Mouse (Mus musculus) forebrain, embryonic 14.5 days (tissue): Measurements from ENCODE around the gene Prpf40a. TPM values are rescaled to one million over a fixed set of nuclear protein-coding genes. Genes with fewer than 3 reads are reported as not detected.

Experiments
- ATAC-seq: fragments of 200-750 bp; cut with Nextera tagmentation; 2 replicates; pipeline ENCODE4 v1.8.0; 2017; ENCODE audit warnings: mild to moderate bottlenecking, moderate library complexity
- DNase-seq: peaks from one replicate; pipeline ENCODE4 v3.0.0-alpha.2; 2015; ENCODE audit warnings: low spot score
- H3K27ac ChIP-seq: fragments of 300-500 bp; sonication (generic); 2 replicates; pipeline ENCODE4 v1.5.1; 2014; ENCODE audit warnings: low read depth, mild to moderate bottlenecking, control low read depth, low read length, moderate library complexity
- H3K27me3 ChIP-seq: fragments of 300-500 bp; sonication (generic); replicated peaks from 2 replicates; pipeline ENCODE4 v1.6.1; 2014; ENCODE audit warnings: low read length, control low read depth, mixed read lengths; ENCODE audit not compliant: control insufficient read depth, insufficient read depth
- H3K36me3 ChIP-seq: fragments of 300-500 bp; sonication (generic); 2 replicates; pipeline ENCODE4 v1.6.1; 2014; ENCODE audit warnings: low read length, control low read depth; ENCODE audit not compliant: control insufficient read depth, insufficient read depth
- H3K4me1 ChIP-seq: fragments of 300-500 bp; sonication (generic); 2 replicates; pipeline ENCODE4 v1.6.1; 2014; ENCODE audit warnings: antibody characterized with exemption, low read length, control low read depth; ENCODE audit not compliant: control insufficient read depth, insufficient read depth
- H3K4me2 ChIP-seq: fragments of 300-500 bp; sonication (generic); 2 replicates; pipeline ENCODE4 v1.6.1; 2014; ENCODE audit warnings: mild to moderate bottlenecking, control low read depth, low read length
- H3K4me3 ChIP-seq: fragments of 300-500 bp; sonication (generic); 2 replicates; pipeline ENCODE4 v1.5.1; 2014; ENCODE audit warnings: low read depth, low read length, control low read depth
- H3K9ac ChIP-seq: fragments of 300-500 bp; sonication (generic); 2 replicates; pipeline ENCODE4 v1.6.1; 2014; ENCODE audit warnings: mild to moderate bottlenecking, low read length, control low read depth, moderate library complexity
- H3K9me3 ChIP-seq: fragments of 300-500 bp; sonication (generic); replicated peaks from 2 replicates; pipeline ENCODE4 v1.6.1; 2016; ENCODE audit warnings: low read length, control low read depth, mixed read lengths; ENCODE audit not compliant: control insufficient read depth
- WGBS: fragments of 180-500 bp; shearing (Covaris S2); extraction: QIAGEN DNeasy Blood & Tissue Kit; methylation state at CpG from one replicate; pipeline ENCODE4 v1.1.7; 2014; 5-methylcytosine and 5-hydroxymethylcytosine counted together
- polyA plus RNA-seq: library from polyadenylated mRNA; unstranded; fragments of >200 nt; fragmentation: Nextera tagmentation; extraction: Ambion mirVana; gene quantifications from 2 replicates; pipeline ENCODE4 v1.2.1, GENCODE M21; 2014

The Prpf40a gene
- polyA plus RNA-seq, 1 experiment from 2014 or later, result 183 TPM

DNA sequence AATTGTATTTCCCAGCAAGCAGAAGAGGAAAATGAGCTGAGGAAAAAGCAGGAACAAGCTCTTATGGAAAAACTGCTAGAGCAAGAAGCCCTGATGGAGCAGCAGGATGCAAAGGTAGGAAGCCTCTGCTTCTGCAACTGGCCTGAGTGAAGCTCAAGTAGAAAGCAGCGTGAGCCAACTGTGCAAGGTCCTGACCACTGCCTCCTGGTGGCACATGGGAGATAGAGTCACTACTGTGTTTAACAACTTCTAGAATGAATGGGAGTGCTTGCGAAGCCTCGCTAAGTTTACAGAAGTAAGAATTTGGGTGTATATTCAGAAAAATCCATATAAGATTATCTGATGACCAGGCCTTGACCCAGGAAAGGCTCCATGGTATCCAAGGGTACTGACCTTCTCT lies 65.1 kb downstream of the Prpf40a start:
- Histone ChIP-seq H3K27me3 (no peaks in the 10 kb centered on the region), H3K4me3 (no peak overlapping the region), H3K4me2 (no peak overlapping the region), H3K9ac (no peak overlapping the region), H3K9me3 (no peaks in the 10 kb centered on the region), H3K4me1 (no peaks in the 10 kb centered on the region), H3K27ac (no peak overlapping the region), H3K36me3 (peaks cover 60% of the 10 kb centered on the region)
- DNase-seq (peak; percentile 10), ATAC-seq (no peak)
- 87% methylated on average over 3 of the region's 3 CpGs for WGBS

DNA sequence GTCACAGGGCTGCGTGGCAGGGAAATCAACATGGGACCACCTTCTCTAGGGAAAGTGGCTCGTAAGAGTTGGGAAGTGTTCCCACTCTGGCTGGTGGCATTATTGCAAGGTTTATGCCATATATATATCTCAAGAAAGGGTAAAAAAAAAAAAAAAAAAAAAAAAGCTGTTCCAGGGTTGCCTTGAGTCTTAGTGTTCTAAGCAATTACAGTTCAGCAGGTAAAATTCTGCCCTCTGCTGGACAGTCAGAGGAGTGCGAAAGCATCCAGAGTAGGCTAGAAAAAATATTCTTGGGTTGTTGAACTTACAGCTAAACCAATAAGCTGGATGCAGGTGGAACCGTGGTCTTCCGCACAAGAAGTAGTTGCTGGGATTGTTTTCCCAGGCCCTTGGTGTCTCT lies 69.3 kb downstream of the Prpf40a start:
- Histone ChIP-seq H3K27ac (no peak overlapping the region), H3K36me3 (peaks cover 70% of the 10 kb centered on the region), H3K9ac (no peak overlapping the region), H3K4me3 (no peak overlapping the region), H3K4me1 (no peaks in the 10 kb centered on the region), H3K9me3 (no peaks in the 10 kb centered on the region), H3K4me2 (no peak overlapping the region), H3K27me3 (no peaks in the 10 kb centered on the region)
- DNase-seq (peak; percentile 75), ATAC-seq (peak; percentile 26; the same call in 1 of the 2 replicates)
- 79% methylated on average over 5 of the region's 5 CpGs for WGBS

DNA sequence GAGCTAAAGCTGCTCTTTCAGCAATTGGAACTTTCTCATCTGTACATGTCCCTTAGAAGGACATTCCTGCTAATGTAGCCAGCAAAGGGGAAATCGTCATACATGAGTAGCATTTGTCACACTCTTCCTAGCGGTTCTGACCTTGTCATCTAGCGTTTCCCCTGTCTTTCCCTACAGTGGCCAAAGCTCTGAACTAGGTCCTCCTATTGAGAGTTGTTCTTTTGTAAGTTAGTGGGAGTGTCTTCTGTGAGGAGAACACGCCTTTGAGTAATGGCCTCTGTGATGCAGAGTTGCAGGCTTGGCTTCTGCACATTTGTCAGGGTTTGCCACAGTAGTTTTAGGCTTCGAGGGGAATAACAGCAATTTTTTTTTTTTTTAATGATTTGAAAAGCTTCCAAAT lies 82.5 kb downstream of the Prpf40a start:
- Histone ChIP-seq H3K36me3 (peaks cover 79% of the 10 kb centered on the region), H3K27me3 (no peaks in the 10 kb centered on the region), H3K27ac (no peak overlapping the region), H3K4me2 (no peak overlapping the region), H3K9ac (no peak overlapping the region), H3K4me1 (no peaks in the 10 kb centered on the region), H3K4me3 (no peak overlapping the region), H3K9me3 (no peaks in the 10 kb centered on the region)
- no peak for DNase-seq
- no peak for ATAC-seq
- 83% methylated on average over 5 of the region's 5 CpGs for WGBS

DNA sequence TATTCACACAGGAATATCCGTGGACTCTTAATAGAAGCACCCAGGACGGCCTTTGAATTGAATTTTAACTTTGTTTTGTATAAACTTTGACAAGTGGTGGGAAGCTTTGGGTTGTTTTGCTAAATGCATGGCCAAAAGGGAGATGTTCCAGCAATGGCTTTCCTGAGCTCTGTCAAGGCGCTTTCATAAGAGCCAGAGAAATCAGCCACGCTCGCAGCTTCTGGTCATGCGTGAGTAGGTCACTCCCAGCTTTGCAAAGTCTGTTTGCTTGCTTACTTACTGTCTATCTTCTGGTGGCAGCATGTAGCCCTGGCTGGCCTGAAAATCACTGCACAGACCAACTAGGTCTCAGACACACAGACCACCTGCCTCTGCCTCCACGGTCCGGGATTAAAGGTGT lies 84.6 kb downstream of the Prpf40a start:
- H3K27me3 ChIP-seq, result no peaks in the 10 kb centered on the region
- ATAC-seq, result peak; percentile 16; the same call in 1 of the 2 replicates
- H3K36me3 ChIP-seq, result peaks cover 75% of the 10 kb centered on the region
- H3K9ac ChIP-seq, result no peak overlapping the region
- no peak overlapping the region for H3K4me2 ChIP-seq
- peak overlapping the region; percentile 35; the same call in 1 of the 2 replicates for H3K27ac ChIP-seq
- no peaks in the 10 kb centered on the region for H3K9me3 ChIP-seq
- H3K4me1 ChIP-seq, result no peaks in the 10 kb centered on the region
- no peak for DNase-seq
- no peak overlapping the region for H3K4me3 ChIP-seq
- 82% methylated on average over 8 of the region's 8 CpGs for WGBS

DNA sequence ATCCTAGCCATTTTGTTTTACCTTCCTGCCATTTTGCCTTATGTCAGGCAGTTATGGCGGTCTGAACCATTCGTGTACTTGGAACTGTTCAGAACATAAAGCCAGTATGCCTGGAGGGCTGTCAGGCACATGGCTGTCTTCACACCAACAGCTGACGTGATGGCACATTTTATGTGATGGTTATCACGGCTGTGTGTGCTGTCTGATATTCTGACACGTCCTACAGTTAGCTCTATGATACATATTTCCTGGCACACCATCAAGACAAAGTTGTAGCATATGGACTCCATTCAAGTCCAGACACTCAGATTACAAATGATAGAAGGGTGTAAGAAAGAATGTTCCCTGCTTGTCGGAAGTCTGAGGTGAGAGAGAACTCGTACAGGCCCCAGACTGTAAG lies 85.0 kb downstream of the Prpf40a start:
- WGBS, result 74% methylated on average over 7 of the region's 7 CpGs
- H3K9me3 ChIP-seq, result no peaks in the 10 kb centered on the region
- ATAC-seq (peak; percentile 96), DNase-seq (peak; percentile 83)
- H3K4me1 ChIP-seq, result no peaks in the 10 kb centered on the region
- H3K36me3 ChIP-seq, result peaks cover 75% of the 10 kb centered on the region
- H3K27me3 ChIP-seq, result no peaks in the 10 kb centered on the region
- H3K4me2 ChIP-seq, result no peak overlapping the region
- H3K4me3 ChIP-seq, result no peak overlapping the region
- no peak overlapping the region for H3K9ac ChIP-seq
- H3K27ac ChIP-seq, result no peak overlapping the region

DNA sequence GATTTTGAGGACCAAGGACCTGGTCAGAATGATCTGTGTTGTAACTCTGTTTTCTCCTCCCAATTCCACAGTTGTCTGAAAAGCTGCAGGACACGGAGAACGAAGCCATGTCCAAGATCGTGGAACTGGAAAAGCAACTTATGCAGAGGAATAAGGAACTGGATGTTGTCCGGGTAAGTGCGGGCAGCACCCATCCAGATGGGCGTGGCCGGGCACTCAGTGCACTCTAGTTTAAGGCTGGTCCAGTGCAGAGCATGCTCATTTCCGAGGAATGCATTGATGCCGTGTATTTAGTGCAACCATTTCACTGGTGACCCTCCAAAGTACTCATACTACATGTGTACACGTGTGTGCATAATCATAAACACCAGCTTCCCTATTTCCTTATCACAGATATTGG lies 85.7 kb downstream of the Prpf40a start:
- ATAC-seq, result peak; percentile 2; the same call in 1 of the 2 replicates
- no peak for DNase-seq
- Histone ChIP-seq H3K4me2 (no peak overlapping the region), H3K27ac (peak overlapping the region; percentile 1; the same call in 1 of the 2 replicates), H3K27me3 (no peaks in the 10 kb centered on the region), H3K9me3 (no peaks in the 10 kb centered on the region), H3K4me1 (no peaks in the 10 kb centered on the region), H3K9ac (no peak overlapping the region), H3K36me3 (peaks cover 69% of the 10 kb centered on the region), H3K4me3 (no peak overlapping the region)
- 93% methylated on average over 10 of the region's 10 CpGs for WGBS

DNA sequence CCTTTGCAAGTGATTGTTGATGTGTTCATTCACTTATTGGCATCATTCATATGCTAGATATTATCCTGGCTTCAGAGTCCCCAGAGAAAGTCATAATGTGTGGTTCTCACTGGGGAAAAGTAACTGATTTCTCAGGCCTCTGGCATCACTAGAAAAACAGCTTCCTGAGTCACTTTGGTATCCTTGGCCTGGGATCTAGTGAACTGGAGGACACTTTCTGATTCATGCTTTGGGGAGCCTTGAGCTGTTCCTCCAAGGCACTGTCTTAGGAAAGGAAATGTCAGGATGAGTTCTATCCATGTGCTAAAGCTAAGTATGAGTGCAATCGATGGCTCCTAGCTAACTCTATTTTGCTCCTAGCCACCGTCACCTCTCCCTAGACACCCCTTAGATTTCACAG lies 88.2 kb downstream of the Prpf40a start:
- Histone ChIP-seq H3K4me2 (no peak overlapping the region), H3K4me3 (no peak overlapping the region), H3K9me3 (no peaks in the 10 kb centered on the region), H3K27ac (no peak overlapping the region), H3K36me3 (peaks cover 51% of the 10 kb centered on the region), H3K9ac (no peak overlapping the region), H3K4me1 (no peaks in the 10 kb centered on the region), H3K27me3 (no peaks in the 10 kb centered on the region)
- no peak for DNase-seq
- no peak for ATAC-seq
- 100% methylated on average over 2 of the region's 2 CpGs for WGBS

DNA sequence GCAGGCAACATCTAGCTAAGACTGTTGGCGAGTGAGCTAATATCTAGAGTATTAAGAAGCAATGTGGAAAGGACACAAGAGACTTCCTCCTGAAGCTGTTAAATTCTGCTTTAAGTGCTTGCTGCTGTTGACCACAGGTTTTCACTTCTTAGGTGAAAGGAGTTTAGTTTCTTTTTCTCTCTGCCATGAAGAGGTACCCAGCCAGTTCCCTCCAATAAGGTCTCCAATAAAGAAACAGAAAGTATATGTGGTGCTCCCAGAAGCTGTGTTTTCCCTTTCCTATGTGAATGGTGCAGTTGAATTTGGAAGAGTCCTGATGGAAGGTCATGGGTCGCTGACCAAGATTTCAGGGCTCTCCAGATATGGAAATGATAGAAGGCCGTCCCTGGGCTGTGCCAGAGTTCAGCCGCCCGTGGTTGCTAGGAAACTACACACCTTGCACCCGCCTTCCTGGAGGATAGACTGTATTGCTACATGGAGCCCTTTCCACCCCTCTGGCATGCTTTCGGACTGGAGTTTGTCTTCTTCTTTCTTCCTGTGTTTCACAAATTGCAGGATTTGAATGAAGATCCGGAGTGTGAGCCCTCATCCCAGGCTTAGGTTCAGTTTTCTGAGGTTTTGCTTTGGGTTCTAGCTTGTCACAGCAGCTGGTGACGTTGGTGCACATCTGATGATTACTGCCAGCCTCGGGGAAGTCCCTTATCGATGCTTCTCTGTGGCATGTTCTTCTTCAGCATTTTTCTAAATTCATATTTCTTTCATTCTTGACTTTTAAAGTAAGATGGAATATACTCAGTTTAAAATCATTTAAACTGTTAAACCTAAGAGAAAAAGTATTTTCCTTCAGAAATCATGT lies 89.0 kb downstream of the Prpf40a start:
- DNase-seq (no peak), ATAC-seq (no peak)
- H3K27me3 ChIP-seq, result no peaks in the 10 kb centered on the region
- no peak overlapping the region for H3K9ac ChIP-seq
- H3K9me3 ChIP-seq, result no peaks in the 10 kb centered on the region
- peaks cover 43% of the 10 kb centered on the region for H3K36me3 ChIP-seq
- WGBS, result 91% methylated on average over 11 of the region's 11 CpGs
- no peaks in the 10 kb centered on the region for H3K4me1 ChIP-seq
- no peak overlapping the region for H3K4me2 ChIP-seq
- H3K4me3 ChIP-seq, result no peak overlapping the region
- no peak overlapping the region for H3K27ac ChIP-seq

DNA sequence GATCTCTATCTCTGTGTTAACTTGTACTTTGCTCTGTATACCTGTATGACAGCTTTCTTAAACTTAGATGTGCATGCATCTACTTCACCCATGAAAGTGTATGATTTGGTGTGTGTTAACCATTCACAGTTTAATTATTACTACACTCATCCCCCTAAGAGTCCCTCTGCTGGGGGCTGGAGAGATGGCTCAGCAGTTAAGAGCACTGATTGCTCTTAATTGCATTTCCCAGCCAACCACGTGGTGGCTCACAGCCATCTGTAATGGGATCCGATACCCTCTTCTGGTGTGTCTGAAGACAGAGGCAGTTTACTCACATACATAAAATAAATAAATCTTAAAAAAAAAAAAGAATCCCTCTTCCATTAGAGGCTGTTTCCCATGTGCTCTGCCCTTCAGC lies 91.0 kb downstream of the Prpf40a start:
- no peaks in the 10 kb centered on the region for H3K27me3 ChIP-seq
- H3K9me3 ChIP-seq, result no peaks in the 10 kb centered on the region
- no peaks in the 10 kb centered on the region for H3K4me1 ChIP-seq
- H3K36me3 ChIP-seq, result peaks cover 23% of the 10 kb centered on the region
- ATAC-seq (peak; percentile 82), DNase-seq (peak; percentile 57)
- no peak overlapping the region for H3K9ac ChIP-seq
- no peak overlapping the region for H3K4me2 ChIP-seq
- no peak overlapping the region for H3K4me3 ChIP-seq
- WGBS, result 48% methylated on average over 2 of the region's 2 CpGs
- H3K27ac ChIP-seq, result no peak overlapping the region
